Mouse (Mus musculus) stomach, postnatal 0 days (tissue): Measurements from ENCODE around the gene Abcc6. TPM values are rescaled to one million over a fixed set of nuclear protein-coding genes. Genes with fewer than 3 reads are reported as not detected.

ENCODE experiments used
- ATAC-seq: fragments of 200-750 bp; cut with Nextera tagmentation; 2 replicates; pipeline ENCODE4 v1.8.0; 2017; ENCODE audit not compliant: low FRiP score, low TSS enrichment
- DNase-seq: peaks from one replicate; pipeline ENCODE4 v3.0.0-alpha.2; 2016; ENCODE audit warnings: low spot score
- H3K27ac ChIP-seq: fragments of 300-500 bp; sonication (generic); replicated peaks from 2 replicates; pipeline ENCODE4 v1.5.1; 2014; ENCODE audit warnings: mild to moderate bottlenecking, control low read depth
- H3K27me3 ChIP-seq: fragments of 300-500 bp; sonication (generic); 2 replicates; pipeline ENCODE4 v1.6.1; 2014; ENCODE audit warnings: low read length; ENCODE audit not compliant: control insufficient read depth, insufficient read depth
- H3K36me3 ChIP-seq: fragments of 300-500 bp; sonication (generic); 2 replicates; pipeline ENCODE4 v1.6.1; 2014; ENCODE audit warnings: low read length, mixed read lengths; ENCODE audit not compliant: control insufficient read depth, insufficient read depth
- H3K4me1 ChIP-seq: fragments of 300-500 bp; sonication (generic); replicated peaks from 2 replicates; pipeline ENCODE4 v1.6.1; 2014; ENCODE audit warnings: antibody characterized with exemption; ENCODE audit not compliant: control insufficient read depth, insufficient read depth
- H3K4me2 ChIP-seq: fragments of 300-500 bp; sonication (generic); replicated peaks from 2 replicates; pipeline ENCODE4 v1.6.1; 2014; ENCODE audit warnings: low read depth, mild to moderate bottlenecking, control low read depth, moderate library complexity
- H3K4me3 ChIP-seq: fragments of 300-500 bp; sonication (generic); 2 replicates; pipeline ENCODE4 v1.5.1; 2014; ENCODE audit warnings: low read depth, low read length, control low read depth
- H3K9ac ChIP-seq: fragments of 300-500 bp; sonication (generic); 2 replicates; pipeline ENCODE4 v1.6.1; 2014; ENCODE audit warnings: mild to moderate bottlenecking, low read length, control low read depth, mixed read lengths
- H3K9me3 ChIP-seq: fragments of 300-500 bp; sonication (generic); 2 replicates; pipeline ENCODE4 v1.6.1; 2016; ENCODE audit warnings: low read length; ENCODE audit not compliant: control insufficient read depth
- CTCF ChIP-seq: IDR thresholded peaks from 2 replicates; pipeline ENCODE4 v1.5.1; 2016; ENCODE audit warnings: antibody characterized with exemption, low read depth, mild to moderate bottlenecking, moderate library complexity
- EP300 ChIP-seq: optimal IDR thresholded peaks from 2 replicates; pipeline ENCODE3; 2016; ENCODE audit warnings: antibody characterized with exemption
- WGBS: fragments of 180-500 bp; shearing (Covaris S2); extraction: QIAGEN DNeasy Blood & Tissue Kit; methylation state at CpG from one replicate; pipeline ENCODE4 v1.1.7; 2014; 5-methylcytosine and 5-hydroxymethylcytosine counted together
- polyA plus RNA-seq: library from polyadenylated mRNA; unstranded; fragments of >200 nt; fragmentation: Nextera tagmentation; extraction: Ambion mirVana; gene quantifications from 2 replicates; pipeline ENCODE4 v1.2.1, GENCODE M21; 2015

Abcc6 gene
- polyA plus RNA-seq, 1 experiment from 2014 or later: 0.44 TPM

GRCm38 (mm10) chr7:46060688-46061087, 30.6 kb upstream of the Abcc6 start:
- no peaks in the 10 kb centered on the region for H3K4me1 ChIP-seq
- DNase-seq: no peak
- no peak overlapping the region for H3K9ac ChIP-seq
- TF ChIP-seq EP300 (no peak), CTCF (no peak)
- no peaks in the 10 kb centered on the region for H3K9me3 ChIP-seq
- no peak overlapping the region for H3K4me3 ChIP-seq
- WGBS: 96% methylated on average over 8 of the region's 8 CpGs
- H3K27ac ChIP-seq: no peak overlapping the region
- peaks cover 5% of the 10 kb centered on the region for H3K36me3 ChIP-seq
- ATAC-seq: no peak
- H3K27me3 ChIP-seq: no peaks in the 10 kb centered on the region
- H3K4me2 ChIP-seq: no peak overlapping the region

DNA sequence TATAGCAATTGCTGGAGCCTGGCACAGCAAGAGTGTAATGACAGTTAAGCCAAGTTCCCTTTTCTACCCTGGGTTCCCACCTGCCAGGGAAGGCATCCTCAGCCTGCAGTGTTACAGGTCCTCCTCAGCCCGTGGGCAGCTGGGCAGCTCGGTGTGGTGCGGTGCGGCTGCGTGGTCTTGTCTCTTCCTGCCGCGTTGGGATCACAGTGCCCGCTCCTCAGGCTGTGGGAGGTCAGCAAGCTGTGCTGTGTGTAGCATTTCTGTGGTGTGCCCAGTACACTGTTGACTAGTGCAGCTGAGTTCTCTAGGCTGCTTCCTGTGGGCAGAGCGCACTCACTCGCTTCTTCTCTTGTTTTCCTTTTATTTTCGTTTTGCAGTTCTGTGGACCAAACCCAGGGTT, 28.8 kb upstream of the Abcc6 start:
- Histone ChIP-seq H3K4me1 (no peaks in the 10 kb centered on the region), H3K27me3 (no peaks in the 10 kb centered on the region), H3K36me3 (peaks cover 21% of the 10 kb centered on the region), H3K4me3 (no peak overlapping the region), H3K9me3 (no peaks in the 10 kb centered on the region), H3K9ac (no peak overlapping the region), H3K27ac (no peak overlapping the region), H3K4me2 (no peak overlapping the region)
- DNase-seq: no peak
- ATAC-seq: no peak
- TF ChIP-seq EP300: no peak
- no peak for TF ChIP-seq CTCF
- 92% methylated on average over 11 of the region's 11 CpGs for WGBS

GRCm38 (mm10) chr7:46053566-46053965, 23.5 kb upstream of the Abcc6 start:
- H3K4me3 ChIP-seq: no peak overlapping the region
- no peaks in the 10 kb centered on the region for H3K4me1 ChIP-seq
- no peak for TF ChIP-seq CTCF
- no peak for TF ChIP-seq EP300
- no peaks in the 10 kb centered on the region for H3K27me3 ChIP-seq
- no peak for DNase-seq
- ATAC-seq: no peak
- H3K27ac ChIP-seq: no peak overlapping the region
- 86% methylated on average over 3 of the region's 3 CpGs for WGBS
- no peak overlapping the region for H3K9ac ChIP-seq
- no peaks in the 10 kb centered on the region for H3K9me3 ChIP-seq
- peaks cover 24% of the 10 kb centered on the region for H3K36me3 ChIP-seq
- no peak overlapping the region for H3K4me2 ChIP-seq

- TF ChIP-seq CTCF (peak; percentile 57), EP300 (no peak)
- H3K27ac ChIP-seq: no peak overlapping the region
- H3K4me2 ChIP-seq: no peak overlapping the region
- ATAC-seq (no peak; the same call in 1 of the 2 replicates), DNase-seq (no peak)
- H3K4me3 ChIP-seq: no peak overlapping the region
- no peak overlapping the region for H3K9ac ChIP-seq
- H3K9me3 ChIP-seq: no peaks in the 10 kb centered on the region
- WGBS: 86% methylated on average over 4 of the region's 4 CpGs
- no peaks in the 10 kb centered on the region for H3K4me1 ChIP-seq
- H3K36me3 ChIP-seq: peaks cover 28% of the 10 kb centered on the region
- H3K27me3 ChIP-seq: no peaks in the 10 kb centered on the region
Measured at GRCm38 (mm10) chr7:46052161-46052821, 22.2 kb upstream of the Abcc6 start.

DNA sequence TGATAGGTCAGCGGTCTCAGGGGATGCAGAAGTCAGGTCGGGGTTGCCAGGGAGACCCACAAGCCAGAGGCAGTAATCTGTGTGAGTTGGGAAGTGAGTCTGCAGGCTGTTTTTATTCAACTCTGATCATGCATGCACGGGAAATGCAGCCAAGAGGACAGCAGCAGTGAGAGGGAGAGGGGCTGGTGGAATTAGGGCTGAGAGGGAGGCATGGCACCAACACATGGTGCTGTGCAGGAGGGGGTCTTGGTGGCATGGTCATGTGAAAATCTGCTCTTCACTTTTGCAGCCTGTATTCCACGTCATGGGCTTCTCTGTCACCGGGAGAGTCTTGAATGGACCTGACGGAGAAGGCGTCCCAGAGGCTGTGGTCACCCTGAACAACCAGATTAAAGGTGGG, 19.9 kb upstream of the Abcc6 start:
- TF ChIP-seq EP300 (no peak), CTCF (no peak)
- H3K27me3 ChIP-seq: no peaks in the 10 kb centered on the region

GRCm38 (mm10) chr7:46047873-46048562, 17.9 kb upstream of the Abcc6 start:
- TF ChIP-seq CTCF: no peak
- no peak for TF ChIP-seq EP300
- no peaks in the 10 kb centered on the region for H3K4me1 ChIP-seq
- no peak overlapping the region for H3K27ac ChIP-seq
- no peak overlapping the region for H3K9ac ChIP-seq
- no peak overlapping the region for H3K4me2 ChIP-seq
- ATAC-seq (no peak), DNase-seq (no peak)
- no peaks in the 10 kb centered on the region for H3K27me3 ChIP-seq
- no peaks in the 10 kb centered on the region for H3K9me3 ChIP-seq
- H3K4me3 ChIP-seq: no peak overlapping the region
- H3K36me3 ChIP-seq: peaks cover 39% of the 10 kb centered on the region
- WGBS: 92% methylated on average over 13 of the region's 13 CpGs

More for the DNA sequence above, 19.9 kb upstream of the Abcc6 start:
- Histone ChIP-seq H3K36me3 (peaks cover 35% of the 10 kb centered on the region), H3K9me3 (no peaks in the 10 kb centered on the region), H3K27ac (no peak overlapping the region), H3K9ac (no peak overlapping the region), H3K4me1 (no peaks in the 10 kb centered on the region), H3K4me3 (no peak overlapping the region), H3K4me2 (no peak overlapping the region)
- no peak for DNase-seq
- 89% methylated on average over 7 of the region's 7 CpGs for WGBS
- ATAC-seq: no peak
